Mouse (Mus musculus) heart, postnatal 0 days (tissue): ENCODE data around the gene Aldh6a1. TPM values are rescaled to one million over a fixed set of nuclear protein-coding genes. Genes with fewer than 3 reads are reported as not detected.

ENCODE experiments used
- ATAC-seq: fragments of 200-750 bp; cut with Nextera tagmentation; 2 replicates; pipeline ENCODE4 v1.8.0; 2017; ENCODE audit warnings: low read depth, moderate number of reproducible peaks, moderate library complexity; ENCODE audit not compliant: insufficient read depth
- DNase-seq: peaks from one replicate; pipeline ENCODE4 v3.0.0-alpha.2; 2016; ENCODE audit warnings: low spot score
- H3K27ac ChIP-seq: fragments of 300-500 bp; sonication (generic); 2 replicates; pipeline ENCODE4 v1.5.1; 2014; ENCODE audit warnings: low read depth, mild to moderate bottlenecking
- H3K27me3 ChIP-seq: fragments of 300-500 bp; sonication (generic); 2 replicates; pipeline ENCODE4 v1.6.1; 2014; ENCODE audit warnings: low read length, mixed read lengths; ENCODE audit not compliant: control insufficient read depth, insufficient read depth
- H3K36me3 ChIP-seq: fragments of 300-500 bp; sonication (generic); replicated peaks from 2 replicates; pipeline ENCODE4 v1.6.1; 2014; ENCODE audit warnings: low read length, mixed read lengths; ENCODE audit not compliant: control insufficient read depth, insufficient read depth
- H3K4me1 ChIP-seq: fragments of 300-500 bp; sonication (generic); 2 replicates; pipeline ENCODE4 v1.6.1; 2014; ENCODE audit warnings: antibody characterized with exemption; ENCODE audit not compliant: control insufficient read depth, insufficient read depth
- H3K4me2 ChIP-seq: fragments of 300-500 bp; sonication (generic); 2 replicates; pipeline ENCODE4 v1.6.1; 2014; ENCODE audit warnings: low read depth, mild to moderate bottlenecking, low read length, moderate library complexity
- H3K4me3 ChIP-seq: fragments of 300-500 bp; sonication (generic); 2 replicates; pipeline ENCODE4 v1.5.1; 2014; ENCODE audit warnings: low read depth, low read length
- H3K9ac ChIP-seq: fragments of 300-500 bp; sonication (generic); replicated peaks from 2 replicates; pipeline ENCODE4 v1.6.1; 2014; ENCODE audit warnings: low read depth, low read length, mixed read lengths
- H3K9me3 ChIP-seq: fragments of 300-500 bp; sonication (generic); replicated peaks from 2 replicates; pipeline ENCODE4 v1.6.1; 2016; ENCODE audit warnings: low read length; ENCODE audit not compliant: control insufficient read depth
- CTCF ChIP-seq: IDR thresholded peaks from 2 replicates; pipeline ENCODE4 v1.5.1; 2016; ENCODE audit warnings: antibody characterized with exemption, control low read depth, low read depth
- EP300 ChIP-seq: IDR thresholded peaks from 2 replicates; pipeline ENCODE4 v1.6.1; 2016; ENCODE audit warnings: antibody characterized with exemption, low read depth
- WGBS: fragments of 180-500 bp; shearing (Covaris S2); extraction: QIAGEN DNeasy Blood & Tissue Kit; methylation state at CpG from one replicate; pipeline ENCODE4 v1.1.7; 2014; 5-methylcytosine and 5-hydroxymethylcytosine counted together
- polyA plus RNA-seq: library from polyadenylated mRNA; unstranded; fragments of >200 nt; fragmentation: Nextera tagmentation; extraction: Ambion mirVana; gene quantifications from 2 replicates; pipeline ENCODE4 v1.2.1, GENCODE M21; 2015
- total RNA-seq: library from RNA; depleted of rRNA; stranded (reverse); fragments of >200 nt; gene quantifications from 2 replicates; pipeline ENCODE4 v1.2.3, GENCODE M21; 2014; ENCODE audit warnings: low replicate concordance

Gene Aldh6a1
- total and polyA plus RNA-seq, 2 experiments from 2014 or later, result 74.9 to 80.1 TPM

DNA sequence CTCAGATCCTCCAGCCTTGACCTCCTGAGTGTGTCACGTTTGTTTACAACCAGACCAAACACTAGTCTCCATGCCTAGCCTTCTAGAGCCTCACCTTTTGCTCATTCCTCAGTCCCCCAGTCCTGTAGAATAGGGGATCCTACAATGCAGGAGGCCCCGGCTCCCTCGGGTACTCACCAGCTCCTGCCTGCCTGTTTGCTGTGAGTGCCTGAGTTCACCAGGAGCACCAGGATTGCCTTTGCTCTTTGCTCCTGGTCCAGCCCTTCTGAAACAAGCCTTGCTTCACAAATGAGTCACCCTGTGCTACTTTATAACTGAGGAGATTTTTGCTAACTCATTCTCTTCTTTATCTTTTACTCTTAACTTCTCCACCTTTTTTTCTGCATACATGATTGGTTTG, 50.2 kb downstream of the Aldh6a1 start:
- DNase-seq (no peak), ATAC-seq (no peak)
- Histone ChIP-seq H3K4me3 (no peak overlapping the region), H3K27ac (0 out of 2 replicates have a peak overlapping the region, but pooled peaks have one; percentile 8), H3K4me1 (no peaks in the 10 kb centered on the region), H3K4me2 (no peak overlapping the region), H3K9ac (no peak overlapping the region), H3K27me3 (no peaks in the 10 kb centered on the region), H3K36me3 (no peaks in the 10 kb centered on the region), H3K9me3 (no peaks in the 10 kb centered on the region)
- TF ChIP-seq EP300 (no peak), CTCF (no peak)
- 68% methylated on average over 3 of the region's 3 CpGs for WGBS

DNA sequence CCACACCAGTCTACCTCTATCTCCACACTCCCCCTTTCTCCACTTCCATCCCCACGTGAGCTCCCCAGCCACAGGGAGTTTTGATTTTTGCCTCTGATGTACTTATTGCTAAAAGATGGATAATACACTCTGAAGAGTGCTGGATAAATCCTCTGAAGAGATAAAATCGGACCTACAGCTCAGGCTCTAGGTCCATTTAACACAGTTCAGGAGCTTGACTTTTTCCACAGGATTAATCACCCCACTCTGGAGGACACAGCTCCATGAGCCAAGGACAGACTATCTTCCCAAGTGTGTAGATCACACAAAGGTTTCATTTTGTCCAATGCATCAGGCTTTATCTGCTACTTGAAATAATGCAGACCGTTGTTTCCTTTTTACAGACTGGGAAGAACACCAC, 50.7 kb downstream of the Aldh6a1 start:
- no peak overlapping the region for H3K4me2 ChIP-seq
- H3K36me3 ChIP-seq, result no peaks in the 10 kb centered on the region
- H3K27me3 ChIP-seq, result no peaks in the 10 kb centered on the region
- H3K4me3 ChIP-seq, result no peak overlapping the region
- H3K27ac ChIP-seq, result 0 out of 2 replicates have a peak overlapping the region, but pooled peaks have one; percentile 8
- TF ChIP-seq EP300 (no peak), CTCF (no peak)
- H3K9me3 ChIP-seq, result no peaks in the 10 kb centered on the region
- DNase-seq (no peak), ATAC-seq (no peak)
- no peak overlapping the region for H3K9ac ChIP-seq
- WGBS, result 62% methylated on average over 3 of the region's 3 CpGs
- no peaks in the 10 kb centered on the region for H3K4me1 ChIP-seq

DNA sequence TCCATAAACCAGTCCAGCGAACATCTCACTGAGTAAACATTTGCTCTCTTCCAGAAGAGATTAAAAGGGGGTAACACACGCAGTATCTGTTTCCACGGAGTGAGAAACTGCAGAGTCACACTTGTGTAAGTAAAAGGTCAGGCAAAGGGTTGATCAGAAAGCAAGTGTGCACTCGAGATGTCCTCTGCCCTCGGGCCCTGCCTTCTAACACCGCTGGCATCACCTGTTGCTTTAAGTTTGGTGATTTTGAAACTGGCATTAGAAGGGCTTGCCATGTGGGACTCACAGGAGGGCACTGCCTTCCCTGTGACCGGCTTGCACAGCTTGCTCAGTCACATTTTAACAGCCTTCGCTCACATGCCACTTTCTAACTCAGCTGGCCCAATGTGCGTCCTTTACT, 51.1 kb downstream of the Aldh6a1 start:
- ATAC-seq (no peak), DNase-seq (no peak)
- Histone ChIP-seq H3K4me3 (no peak overlapping the region), H3K4me2 (no peak overlapping the region), H3K9ac (no peak overlapping the region), H3K9me3 (no peaks in the 10 kb centered on the region), H3K4me1 (no peaks in the 10 kb centered on the region), H3K27me3 (no peaks in the 10 kb centered on the region), H3K36me3 (no peaks in the 10 kb centered on the region), H3K27ac (no peak overlapping the region)
- 66% methylated on average over 9 of the region's 9 CpGs for WGBS
- TF ChIP-seq CTCF, result no peak
- TF ChIP-seq EP300, result no peak

DNA sequence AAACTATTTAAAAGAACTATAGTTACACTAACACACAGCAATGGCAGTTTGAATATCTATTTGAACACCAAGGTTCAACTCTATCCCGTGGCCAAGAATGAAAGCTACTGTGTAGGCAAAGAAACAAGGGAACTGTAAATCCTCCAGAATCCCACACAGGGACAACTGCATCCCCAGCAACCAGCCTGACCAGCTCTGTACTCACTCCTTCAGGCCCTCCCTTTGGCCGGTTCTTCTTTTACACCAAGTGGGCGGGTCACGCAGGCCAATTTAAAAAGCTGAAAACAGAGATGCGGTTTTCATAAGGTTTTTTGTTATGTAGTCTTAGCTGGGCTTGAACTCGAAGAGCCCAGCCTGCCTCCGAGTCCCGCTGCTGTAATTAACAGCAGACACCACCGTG, 51.7 kb downstream of the Aldh6a1 start:
- Histone ChIP-seq H3K36me3 (no peaks in the 10 kb centered on the region), H3K9ac (no peak overlapping the region), H3K4me1 (no peaks in the 10 kb centered on the region), H3K27ac (no peak overlapping the region), H3K27me3 (no peaks in the 10 kb centered on the region), H3K4me2 (no peak overlapping the region), H3K9me3 (no peaks in the 10 kb centered on the region), H3K4me3 (no peak overlapping the region)
- 85% methylated on average over 9 of the region's 9 CpGs for WGBS
- DNase-seq (no peak), ATAC-seq (no peak)
- no peak for TF ChIP-seq CTCF

DNA sequence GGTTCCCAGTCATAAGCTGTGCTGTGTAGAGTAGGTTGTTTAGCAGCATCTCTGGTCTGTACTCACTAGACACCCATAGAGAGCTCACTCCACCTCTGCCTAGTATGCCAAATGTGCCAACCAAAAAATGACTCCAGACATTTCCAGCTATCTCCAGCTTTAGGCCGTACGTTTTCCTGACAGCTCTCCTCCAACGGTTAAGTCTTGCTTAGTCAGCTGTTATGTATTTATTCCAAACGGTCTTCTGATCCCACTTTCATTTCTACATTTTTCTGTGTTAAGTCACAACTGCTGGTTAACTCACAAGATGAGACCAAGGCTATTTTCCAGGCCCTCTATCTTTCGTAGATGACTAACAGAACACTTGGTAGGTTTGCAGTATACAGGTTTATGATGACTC, 52.2 kb downstream of the Aldh6a1 start:
- Histone ChIP-seq H3K27me3 (no peaks in the 10 kb centered on the region), H3K9me3 (no peaks in the 10 kb centered on the region), H3K4me3 (no peak overlapping the region), H3K9ac (no peak overlapping the region), H3K27ac (no peak overlapping the region), H3K4me1 (no peaks in the 10 kb centered on the region), H3K36me3 (no peaks in the 10 kb centered on the region; the same call in 1 of the 2 replicates), H3K4me2 (no peak overlapping the region)
- TF ChIP-seq CTCF (no peak), EP300 (no peak)
- ATAC-seq, result no peak
- 84% methylated on average over 5 of the region's 5 CpGs for WGBS
- no peak for DNase-seq

DNA sequence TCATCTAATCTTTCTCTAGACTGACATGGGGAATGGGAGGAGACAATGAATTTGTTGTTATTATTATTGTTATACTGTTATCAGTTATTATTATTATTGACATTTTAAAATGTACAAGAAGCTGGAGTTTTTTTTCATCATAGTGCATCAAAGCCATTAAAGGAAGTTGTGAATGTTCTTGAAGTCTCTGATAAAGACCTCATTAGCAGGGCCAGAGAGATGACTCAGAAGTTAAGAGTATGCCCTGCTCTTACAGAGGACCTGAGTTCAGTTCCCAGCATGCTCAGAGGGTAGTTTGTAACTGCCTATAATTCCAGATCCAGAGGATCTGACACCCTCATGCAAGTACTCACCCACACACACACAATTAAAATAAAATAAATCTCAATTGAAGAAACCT, 53.1 kb downstream of the Aldh6a1 start:
- TF ChIP-seq EP300 (no peak), CTCF (no peak)
- no peak for ATAC-seq

More for the DNA sequence above, 53.1 kb downstream of the Aldh6a1 start:
- Histone ChIP-seq H3K36me3 (no peaks in the 10 kb centered on the region; the same call in 1 of the 2 replicates), H3K4me3 (no peak overlapping the region), H3K27ac (no peak overlapping the region), H3K4me1 (no peaks in the 10 kb centered on the region), H3K9ac (no peak overlapping the region), H3K4me2 (no peak overlapping the region), H3K27me3 (no peaks in the 10 kb centered on the region), H3K9me3 (no peaks in the 10 kb centered on the region)
- DNase-seq, result no peak
